Mouse (Mus musculus): ENCODE results near the gene Slc5a4b. TPM values are rescaled to one million over a fixed set of nuclear protein-coding genes. Genes with fewer than 3 reads are reported as not detected.
"Not testable (repeated sequence)": the region's sequence is repeated elsewhere in the genome, so short reads cannot be mapped to it uniquely, and the experiment has no call there.

The Slc5a4b gene
- polyA plus RNA-seq, 1 experiment from 2014 or later, result 0.05 TPM

- Histone ChIP-seq H3K4me2 (no peak overlapping the region), H3K36me3 (no peaks in the 10 kb centered on the region), H3K27ac (no peak overlapping the region), H3K9ac (no peak overlapping the region), H3K4me3 (no peak overlapping the region), H3K4me1 (replicated peaks) (no peaks in the 10 kb centered on the region), H3K9me3 (no peaks in the 10 kb centered on the region), H3K27me3 (no peaks in the 10 kb centered on the region)
- ATAC-seq (ENCODE audit: low FRiP score), result no peak
- WGBS, result 96% methylated on average over 8 of the region's 8 CpGs
These were observed 14.2 kb downstream of the Slc5a4b start for GRCm38 (mm10) chr10:76096580-76096979.

- ATAC-seq (ENCODE audit: low FRiP score), result not testable (repeated sequence)
These were observed 33.8 kb downstream of the Slc5a4b start for GRCm38 (mm10) chr10:76077008-76077407.

GRCm38 (mm10) chr10:76072080-76072479 is 38.7 kb downstream of the Slc5a4b start:
- not testable (repeated sequence) for ATAC-seq (ENCODE audit: low FRiP score); H3K4me3 ChIP-seq; H3K9ac ChIP-seq; H3K27ac ChIP-seq; H3K36me3 ChIP-seq; H3K27me3 ChIP-seq; H3K4me1 ChIP-seq (replicated peaks); H3K4me2 ChIP-seq
- peaks cover 12% of the 10 kb centered on the region for H3K9me3 ChIP-seq
- WGBS, result 95% methylated on average over 5 of the region's 5 CpGs

More at GRCm38 (mm10) chr10:76077008-76077407, 33.8 kb downstream of the Slc5a4b start:
- H3K9me3 ChIP-seq, result peaks cover 12% of the 10 kb centered on the region
- not testable (repeated sequence) for H3K36me3 ChIP-seq; H3K4me2 ChIP-seq; H3K4me1 ChIP-seq (replicated peaks); H3K27ac ChIP-seq; H3K4me3 ChIP-seq; H3K9ac ChIP-seq; H3K27me3 ChIP-seq
- 90% methylated on average over 2 of the region's 2 CpGs for WGBS

GRCm38 (mm10) chr10:76067674-76068613 is 42.8 kb downstream of the Slc5a4b start:
- no peak overlapping the region for H3K4me2 ChIP-seq
- 0 out of 2 replicates have a peak, but pooled peaks cover 3% of the 10 kb centered on the region for H3K4me1 ChIP-seq (replicated peaks)
- H3K9ac ChIP-seq, result no peak overlapping the region
- no peaks in the 10 kb centered on the region for H3K36me3 ChIP-seq
- no peak overlapping the region for H3K27ac ChIP-seq
- H3K27me3 ChIP-seq, result no peaks in the 10 kb centered on the region
- no peak overlapping the region for H3K4me3 ChIP-seq
- H3K9me3 ChIP-seq, result no peaks in the 10 kb centered on the region
- peak; percentile 39; the same call in 1 of the 2 replicates for ATAC-seq (ENCODE audit: low FRiP score)
- WGBS, result 28% methylated on average over 12 of the region's 12 CpGs

- H3K9me3 ChIP-seq, result no peaks in the 10 kb centered on the region
- no peak overlapping the region for H3K4me2 ChIP-seq
- H3K9ac ChIP-seq, result no peak overlapping the region
- no peak overlapping the region for H3K27ac ChIP-seq
- H3K4me3 ChIP-seq, result no peak overlapping the region
- H3K4me1 ChIP-seq (replicated peaks), result no peaks in the 10 kb centered on the region
- H3K27me3 ChIP-seq, result no peaks in the 10 kb centered on the region
- ATAC-seq (ENCODE audit: low FRiP score), result no peak
- H3K36me3 ChIP-seq, result no peaks in the 10 kb centered on the region
- WGBS, result 92% methylated on average over 5 of the region's 5 CpGs
These were observed 48.3 kb downstream of the Slc5a4b start for GRCm38 (mm10) chr10:76062439-76062838.

GRCm38 (mm10) chr10:76051860-76052259 is 58.9 kb downstream of the Slc5a4b start:
- H3K36me3 ChIP-seq, result no peaks in the 10 kb centered on the region
- H3K27me3 ChIP-seq, result no peaks in the 10 kb centered on the region
- H3K9ac ChIP-seq, result no peak overlapping the region
- H3K9me3 ChIP-seq, result no peaks in the 10 kb centered on the region
- WGBS, result 84% methylated on average over 11 of the region's 11 CpGs
- no peak overlapping the region for H3K27ac ChIP-seq
- H3K4me1 ChIP-seq (replicated peaks), result no peaks in the 10 kb centered on the region
- no peak for ATAC-seq (ENCODE audit: low FRiP score)
- no peak overlapping the region for H3K4me3 ChIP-seq
- H3K4me2 ChIP-seq, result no peak overlapping the region

- Histone ChIP-seq H3K27me3 (no peaks in the 10 kb centered on the region), H3K9ac (no peak overlapping the region), H3K4me2 (no peak overlapping the region), H3K4me1 (replicated peaks) (0 out of 2 replicates have a peak, but pooled peaks cover 4% of the 10 kb centered on the region), H3K27ac (no peak overlapping the region), H3K9me3 (no peaks in the 10 kb centered on the region), H3K36me3 (peaks cover 5% of the 10 kb centered on the region), H3K4me3 (no peak overlapping the region)
- WGBS, result 66% methylated on average over 6 of the region's 6 CpGs
- ATAC-seq (ENCODE audit: low FRiP score), result no peak
These were observed 61.8 kb downstream of the Slc5a4b start for GRCm38 (mm10) chr10:76048967-76049366.

GRCm38 (mm10) chr10:76047182-76047869 is 63.4 kb downstream of the Slc5a4b start:
- no peak for ATAC-seq (ENCODE audit: low FRiP score)
- Histone ChIP-seq H3K36me3 (peaks cover 16% of the 10 kb centered on the region), H3K9ac (no peak overlapping the region), H3K4me2 (no peak overlapping the region), H3K4me3 (no peak overlapping the region), H3K27ac (no peak overlapping the region), H3K27me3 (no peaks in the 10 kb centered on the region), H3K4me1 (replicated peaks) (0 out of 2 replicates have a peak, but pooled peaks cover 4% of the 10 kb centered on the region), H3K9me3 (no peaks in the 10 kb centered on the region)
- 54% methylated on average over 5 of the region's 5 CpGs for WGBS

- Histone ChIP-seq H3K4me3 (no peak overlapping the region), H3K9ac (no peak overlapping the region), H3K27ac (no peak overlapping the region), H3K4me2 (no peak overlapping the region), H3K27me3 (no peaks in the 10 kb centered on the region), H3K36me3 (peaks cover 16% of the 10 kb centered on the region), H3K9me3 (no peaks in the 10 kb centered on the region), H3K4me1 (replicated peaks) (0 out of 2 replicates have a peak, but pooled peaks cover 4% of the 10 kb centered on the region)
- no peak for ATAC-seq (ENCODE audit: low FRiP score)
- 81% methylated on average over 1 of the region's 1 CpGs for WGBS
These were observed 64.0 kb downstream of the Slc5a4b start for GRCm38 (mm10) chr10:76046754-76047153.

GRCm38 (mm10) chr10:76045343-76045742 is 65.4 kb downstream of the Slc5a4b start:
- WGBS, result 48% methylated on average over 5 of the region's 5 CpGs
- Histone ChIP-seq H3K4me2 (no peak overlapping the region), H3K27me3 (no peaks in the 10 kb centered on the region), H3K9me3 (no peaks in the 10 kb centered on the region), H3K36me3 (peaks cover 30% of the 10 kb centered on the region), H3K27ac (no peak overlapping the region), H3K4me1 (replicated peaks) (0 out of 2 replicates have a peak, but pooled peaks cover 4% of the 10 kb centered on the region), H3K9ac (no peak overlapping the region), H3K4me3 (no peak overlapping the region)
- no peak for ATAC-seq (ENCODE audit: low FRiP score)

- H3K9me3 ChIP-seq, result no peaks in the 10 kb centered on the region
- no peak overlapping the region for H3K27ac ChIP-seq
- H3K27me3 ChIP-seq, result no peaks in the 10 kb centered on the region
- 98% methylated on average over 5 of the region's 5 CpGs for WGBS
- no peak for ATAC-seq (ENCODE audit: low FRiP score)
- H3K4me2 ChIP-seq, result no peak overlapping the region
- peaks cover 66% of the 10 kb centered on the region for H3K36me3 ChIP-seq
- H3K4me1 ChIP-seq (replicated peaks), result peaks cover 13% of the 10 kb centered on the region
- no peak overlapping the region for H3K4me3 ChIP-seq
- H3K9ac ChIP-seq, result no peak overlapping the region
These were observed 73.8 kb downstream of the Slc5a4b start for GRCm38 (mm10) chr10:76036962-76037361.

GRCm38 (mm10) chr10:76035277-76035676 is 75.5 kb downstream of the Slc5a4b start:
- no peak overlapping the region for H3K4me2 ChIP-seq
- H3K36me3 ChIP-seq, result peaks cover 52% of the 10 kb centered on the region
- H3K27ac ChIP-seq, result no peak overlapping the region
- H3K4me1 ChIP-seq (replicated peaks), result peaks cover 13% of the 10 kb centered on the region
- H3K4me3 ChIP-seq, result no peak overlapping the region
- H3K9me3 ChIP-seq, result no peaks in the 10 kb centered on the region
- no peak overlapping the region for H3K9ac ChIP-seq
- H3K27me3 ChIP-seq, result no peaks in the 10 kb centered on the region
- ATAC-seq (ENCODE audit: low FRiP score), result no peak
